Mouse (Mus musculus) small intestine, adult 2 months (tissue): Measurements from ENCODE around the gene Abcb11.

Experiments
- CTCF ChIP-seq: fragments of 200-500 bp; IDR thresholded peaks from 2 replicates; pipeline ENCODE4 v1.5.1; 2012; ENCODE audit warnings: low read depth, mild to moderate bottlenecking, control low read depth, inconsistent platforms, low read length, moderate library complexity, mixed read lengths; ENCODE audit not compliant: insufficient replicate concordance, insufficient read length; ENCODE audit errors: extremely low read depth
- POLR2A ChIP-seq: fragments of 200-500 bp; IDR thresholded peaks from 2 replicates; pipeline ENCODE4 v1.6.1; 2012; ENCODE audit warnings: low read depth, mild to moderate bottlenecking, control low read depth, inconsistent platforms, low read length, moderate library complexity

DNA sequence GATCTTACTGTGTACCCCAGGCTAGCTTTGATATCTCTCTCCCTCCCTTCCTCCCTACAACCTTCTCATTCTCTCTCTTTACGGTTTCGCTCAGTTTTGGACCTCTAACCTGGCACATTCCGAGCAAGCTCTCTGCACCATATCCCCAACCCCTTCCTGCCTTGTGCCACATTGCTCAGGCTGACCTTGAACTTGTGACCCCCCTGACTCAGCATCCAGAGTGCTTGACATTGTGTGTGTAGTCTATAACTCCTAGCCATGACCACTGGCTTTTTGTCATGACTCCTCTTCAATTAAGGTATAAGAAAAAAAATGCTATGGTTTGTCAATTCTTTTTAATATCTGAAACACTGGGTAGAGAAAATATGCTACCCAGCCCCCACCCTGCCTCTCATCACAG lies 132.7 kb downstream of the Abcb11 start:
- no peak for TF ChIP-seq POLR2A
- TF ChIP-seq CTCF = no peak
